Mouse (Mus musculus): ENCODE measurements around the gene Adrb1. TPM values are rescaled to one million over a fixed set of nuclear protein-coding genes. Genes with fewer than 3 reads are reported as not detected.

The Adrb1 gene
- polyA plus RNA-seq (2012; fragmentation: generic; extraction: Trizol): 0.60 TPM

GRCm38 (mm10) chr19:56721387-56722211 is at the start of gene Adrb1:
Adrb1 (plus strand) TSS chr19:56722199.
- Histone ChIP-seq H3K4me3 (peak within 1 kb of the TSS; percentile 18), H3K4me2 (ENCODE audit: low read depth) (peak within 1 kb of the TSS; percentile 79), H3K36me3 (ENCODE audit: control insufficient read depth, insufficient read depth) (no peaks in the 10 kb centered on the region), H3ac (ENCODE audit: control insufficient read depth, insufficient read length) (peak within 1 kb of the TSS; percentile 12), H3K27me3 (ENCODE audit: control insufficient read depth, insufficient read depth, insufficient read length) (peaks cover 17% of the 10 kb centered on the region), H3K79me2 (ENCODE audit: control insufficient read depth, insufficient read depth) (no peaks in the 10 kb centered on the region)
- TF ChIP-seq POLR2A (IDR thresholded peaks at IDR 0.05; ENCODE audit: insufficient read length, low read depth): peak; percentile 67
- TF ChIP-seq REST (IDR thresholded peaks at IDR 0.05; ENCODE audit: insufficient read depth, insufficient read length): no peak
- TF ChIP-seq MYOG (IDR thresholded peaks at IDR 0.05; ENCODE audit: control insufficient read depth in 1 of 3, insufficient read depth in 1 of 3, insufficient read length in 2 of 3, low read depth in 2 of 3): no peak
- peak; percentile 45 for TF ChIP-seq POLR2AphosphoS2 (IDR thresholded peaks at IDR 0.05; ENCODE audit: insufficient read length, low read depth)
- TF ChIP-seq TCF12 (IDR thresholded peaks at IDR 0.05; ENCODE audit: insufficient read depth, poor library complexity, severe bottlenecking): no peak

GRCm38 (mm10) chr19:56675690-56676089 is 46.3 kb upstream of the Adrb1 start:
- H3ac ChIP-seq (ENCODE audit: control insufficient read depth, insufficient read length): no peak overlapping the region
- TF ChIP-seq TCF3 (IDR thresholded peaks at IDR 0.05; ENCODE audit: insufficient read length, low read depth) (no peak), USF1 (IDR thresholded peaks at IDR 0.05; ENCODE audit: low read depth) (no peak), MAX (IDR thresholded peaks at IDR 0.05; ENCODE audit: low read depth) (no peak), REST (IDR thresholded peaks at IDR 0.05; ENCODE audit: insufficient read depth, insufficient read length) (no peak), POLR2A (IDR thresholded peaks at IDR 0.05; ENCODE audit: insufficient read length, low read depth) (no peak), E2F4 (IDR thresholded peaks at IDR 0.05; ENCODE audit: insufficient read depth) (no peak), SRF (IDR thresholded peaks at IDR 0.05; ENCODE audit: control insufficient read depth, insufficient read length, low read depth) (no peak), MYOD1 (IDR thresholded peaks at IDR 0.05; ENCODE audit: control insufficient read depth in 1 of 3, insufficient read length in 2 of 3, low read depth in 2 of 3) (no peak), MYOG (IDR thresholded peaks at IDR 0.05; ENCODE audit: control insufficient read depth in 1 of 3, insufficient read depth in 1 of 3, insufficient read length in 2 of 3, low read depth in 2 of 3) (no peak), CEBPB (IDR thresholded peaks at IDR 0.05; ENCODE audit: insufficient read depth, poor library complexity, severe bottlenecking) (no peak), POLR2AphosphoS2 (IDR thresholded peaks at IDR 0.05; ENCODE audit: insufficient read length, low read depth) (no peak), TCF12 (IDR thresholded peaks at IDR 0.05; ENCODE audit: insufficient read depth, poor library complexity, severe bottlenecking) (no peak)
- H3K79me2 ChIP-seq (ENCODE audit: control insufficient read depth, insufficient read depth): no peaks in the 10 kb centered on the region
- H3K4me3 ChIP-seq: no peak overlapping the region
- no peak overlapping the region for H3K4me2 ChIP-seq (ENCODE audit: low read depth)
- H3K36me3 ChIP-seq (ENCODE audit: control insufficient read depth, insufficient read depth): no peaks in the 10 kb centered on the region
- no peaks in the 10 kb centered on the region for H3K27me3 ChIP-seq (ENCODE audit: control insufficient read depth, insufficient read depth, insufficient read length)

GRCm38 (mm10) chr19:56676506-56676905 is 45.5 kb upstream of the Adrb1 start:
- TF ChIP-seq POLR2AphosphoS2 (IDR thresholded peaks at IDR 0.05; ENCODE audit: insufficient read length, low read depth) (no peak), CEBPB (IDR thresholded peaks at IDR 0.05; ENCODE audit: insufficient read depth, poor library complexity, severe bottlenecking) (no peak), POLR2A (IDR thresholded peaks at IDR 0.05; ENCODE audit: insufficient read length, low read depth) (no peak), MYOG (IDR thresholded peaks at IDR 0.05; ENCODE audit: control insufficient read depth in 1 of 3, insufficient read depth in 1 of 3, insufficient read length in 2 of 3, low read depth in 2 of 3) (no peak)
- H3K79me2 ChIP-seq (ENCODE audit: control insufficient read depth, insufficient read depth): no peaks in the 10 kb centered on the region
- no peak overlapping the region for H3K4me2 ChIP-seq (ENCODE audit: low read depth)
- no peaks in the 10 kb centered on the region for H3K36me3 ChIP-seq (ENCODE audit: control insufficient read depth, insufficient read depth)
- H3K4me3 ChIP-seq: no peak overlapping the region
- H3K27me3 ChIP-seq (ENCODE audit: control insufficient read depth, insufficient read depth, insufficient read length): no peaks in the 10 kb centered on the region
- no peak overlapping the region for H3ac ChIP-seq (ENCODE audit: control insufficient read depth, insufficient read length)

GRCm38 (mm10) chr19:56677611-56678010 is 44.4 kb upstream of the Adrb1 start:
- Histone ChIP-seq H3K4me2 (ENCODE audit: low read depth) (no peak overlapping the region), H3K4me3 (no peak overlapping the region), H3K36me3 (ENCODE audit: control insufficient read depth, insufficient read depth) (no peaks in the 10 kb centered on the region), H3K27me3 (ENCODE audit: control insufficient read depth, insufficient read depth, insufficient read length) (no peaks in the 10 kb centered on the region), H3K79me2 (ENCODE audit: control insufficient read depth, insufficient read depth) (no peaks in the 10 kb centered on the region), H3ac (ENCODE audit: control insufficient read depth, insufficient read length) (no peak overlapping the region)
- TF ChIP-seq SRF (IDR thresholded peaks at IDR 0.05; ENCODE audit: control insufficient read depth, insufficient read length, low read depth) (no peak), CEBPB (IDR thresholded peaks at IDR 0.05; ENCODE audit: insufficient read depth, poor library complexity, severe bottlenecking) (no peak), MYOD1 (IDR thresholded peaks at IDR 0.05; ENCODE audit: control insufficient read depth in 1 of 3, insufficient read length in 2 of 3, low read depth in 2 of 3) (no peak), POLR2A (IDR thresholded peaks at IDR 0.05; ENCODE audit: insufficient read length, low read depth) (no peak), TCF12 (IDR thresholded peaks at IDR 0.05; ENCODE audit: insufficient read depth, poor library complexity, severe bottlenecking) (no peak), MYOG (IDR thresholded peaks at IDR 0.05; ENCODE audit: control insufficient read depth in 1 of 3, insufficient read depth in 1 of 3, insufficient read length in 2 of 3, low read depth in 2 of 3) (no peak), TCF3 (IDR thresholded peaks at IDR 0.05; ENCODE audit: insufficient read length, low read depth) (no peak), REST (IDR thresholded peaks at IDR 0.05; ENCODE audit: insufficient read depth, insufficient read length) (no peak), POLR2AphosphoS2 (IDR thresholded peaks at IDR 0.05; ENCODE audit: insufficient read length, low read depth) (no peak), E2F4 (IDR thresholded peaks at IDR 0.05; ENCODE audit: insufficient read depth) (no peak), MAX (IDR thresholded peaks at IDR 0.05; ENCODE audit: low read depth) (no peak), USF1 (IDR thresholded peaks at IDR 0.05; ENCODE audit: low read depth) (no peak)

- no peaks in the 10 kb centered on the region for H3K27me3 ChIP-seq (ENCODE audit: control insufficient read depth, insufficient read depth, insufficient read length)
- H3K36me3 ChIP-seq (ENCODE audit: control insufficient read depth, insufficient read depth): no peaks in the 10 kb centered on the region
- no peak overlapping the region for H3K4me3 ChIP-seq
- H3K79me2 ChIP-seq (ENCODE audit: control insufficient read depth, insufficient read depth): no peaks in the 10 kb centered on the region
- no peak overlapping the region for H3ac ChIP-seq (ENCODE audit: control insufficient read depth, insufficient read length)
- TF ChIP-seq MYOG (IDR thresholded peaks at IDR 0.05; ENCODE audit: control insufficient read depth in 1 of 3, insufficient read depth in 1 of 3, insufficient read length in 2 of 3, low read depth in 2 of 3) (no peak), REST (IDR thresholded peaks at IDR 0.05; ENCODE audit: insufficient read depth, insufficient read length) (no peak), POLR2A (IDR thresholded peaks at IDR 0.05; ENCODE audit: insufficient read length, low read depth) (no peak), MAX (IDR thresholded peaks at IDR 0.05; ENCODE audit: low read depth) (no peak), CEBPB (IDR thresholded peaks at IDR 0.05; ENCODE audit: insufficient read depth, poor library complexity, severe bottlenecking) (no peak), MYOD1 (IDR thresholded peaks at IDR 0.05; ENCODE audit: control insufficient read depth in 1 of 3, insufficient read length in 2 of 3, low read depth in 2 of 3) (no peak), TCF12 (IDR thresholded peaks at IDR 0.05; ENCODE audit: insufficient read depth, poor library complexity, severe bottlenecking) (no peak), TCF3 (IDR thresholded peaks at IDR 0.05; ENCODE audit: insufficient read length, low read depth) (no peak), USF1 (IDR thresholded peaks at IDR 0.05; ENCODE audit: low read depth) (no peak), POLR2AphosphoS2 (IDR thresholded peaks at IDR 0.05; ENCODE audit: insufficient read length, low read depth) (no peak)
- no peak overlapping the region for H3K4me2 ChIP-seq (ENCODE audit: low read depth)
These were observed 43.5 kb upstream of the Adrb1 start for GRCm38 (mm10) chr19:56678516-56678915.

Measured in myocyte (in vitro differentiated cells).